Mouse (Mus musculus) lung, embryonic 16.5 days (tissue): ENCODE results near the gene Jph2. TPM values are rescaled to one million over a fixed set of nuclear protein-coding genes. Genes with fewer than 3 reads are reported as not detected.

Experiments used
- ATAC-seq: fragments of 200-750 bp; cut with Nextera tagmentation; 2 replicates; pipeline ENCODE4 v1.8.0; 2017; ENCODE audit warnings: low read depth, mild to moderate bottlenecking, moderate library complexity
- H3K27ac ChIP-seq: fragments of 300-500 bp; sonication (generic); 2 replicates; pipeline ENCODE4 v1.5.1; 2014; ENCODE audit warnings: mild to moderate bottlenecking, control low read depth, low read length
- H3K27me3 ChIP-seq: fragments of 300-500 bp; sonication (generic); 2 replicates; pipeline ENCODE4 v1.6.1; 2014; ENCODE audit warnings: low read depth, low read length, mixed read lengths; ENCODE audit not compliant: control insufficient read depth, insufficient read depth
- H3K36me3 ChIP-seq: fragments of 300-500 bp; sonication (generic); 2 replicates; pipeline ENCODE4 v1.6.1; 2014; ENCODE audit warnings: low read length; ENCODE audit not compliant: control insufficient read depth, insufficient read depth
- H3K4me1 ChIP-seq: fragments of 300-500 bp; sonication (generic); replicated peaks from 2 replicates; pipeline ENCODE4 v1.6.1; 2014; ENCODE audit warnings: low read length, mixed read lengths; ENCODE audit not compliant: control insufficient read depth, insufficient read depth
- H3K4me2 ChIP-seq: fragments of 300-500 bp; sonication (generic); 2 replicates; pipeline ENCODE4 v1.6.1; 2014; ENCODE audit warnings: low read depth, low read length, control low read depth
- H3K4me3 ChIP-seq: fragments of 300-500 bp; sonication (generic); 2 replicates; pipeline ENCODE4 v1.5.1; 2014; ENCODE audit warnings: mild to moderate bottlenecking, low read length, control low read depth
- H3K9ac ChIP-seq: fragments of 300-500 bp; sonication (generic); 2 replicates; pipeline ENCODE4 v1.6.1; 2014; ENCODE audit warnings: low read length, control low read depth
- H3K9me3 ChIP-seq: fragments of 300-500 bp; sonication (generic); 2 replicates; pipeline ENCODE4 v1.6.1; 2016; ENCODE audit warnings: low read length; ENCODE audit not compliant: control insufficient read depth
- WGBS: fragments of 180-500 bp; shearing (Covaris S2); extraction: QIAGEN DNeasy Blood & Tissue Kit; methylation state at CpG from one replicate; pipeline ENCODE4 v1.1.7; 2014; 5-methylcytosine and 5-hydroxymethylcytosine counted together
- polyA plus RNA-seq: library from polyadenylated mRNA; unstranded; fragments of >200 nt; fragmentation: Nextera tagmentation; extraction: Ambion mirVana; gene quantifications from 2 replicates; pipeline ENCODE4 v1.2.1, GENCODE M21; 2015

The Jph2 gene
- polyA plus RNA-seq, 1 experiment from 2014 or later = 4.8 TPM

DNA sequence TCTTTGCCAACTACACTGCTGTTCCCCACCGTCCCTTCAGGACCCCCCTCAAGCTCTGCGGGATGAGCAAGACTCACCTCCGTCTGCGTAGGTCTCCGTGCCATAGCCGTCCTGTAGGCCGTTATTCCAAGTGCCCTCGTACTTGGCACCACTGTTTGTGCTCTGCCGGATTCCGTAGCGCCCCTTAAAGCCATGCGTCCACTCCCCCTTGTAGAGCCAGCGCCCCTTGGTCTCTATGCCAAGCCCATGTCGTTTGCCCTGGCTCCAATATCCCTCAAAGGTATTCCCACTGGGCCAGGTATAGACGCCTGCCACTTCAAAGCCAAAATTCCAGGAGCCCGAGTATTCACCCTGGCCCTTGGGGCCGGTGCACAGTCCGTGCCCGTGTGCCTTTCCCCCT is 722 bp downstream of the Jph2 start:
- WGBS = 88% methylated on average over 19 of the region's 19 CpGs
- no peak for ATAC-seq
- Histone ChIP-seq H3K27me3 (no peaks in the 10 kb centered on the region), H3K4me1 (peaks cover 4% of the 10 kb centered on the region; the same call in 1 of the 2 replicates), H3K9me3 (no peaks in the 10 kb centered on the region), H3K36me3 (no peaks in the 10 kb centered on the region), H3K4me3 (peak overlapping the region; percentile 43), H3K9ac (peak overlapping the region; percentile 65), H3K4me2 (peak overlapping the region; percentile 50), H3K27ac (no peak overlapping the region)

GRCm38 (mm10) chr2:163394977-163395376 is 2.8 kb downstream of the Jph2 start:
- no peak for ATAC-seq
- Histone ChIP-seq H3K4me3 (peak overlapping the region; percentile 17; the same call in 1 of the 2 replicates), H3K27ac (no peak overlapping the region), H3K27me3 (no peaks in the 10 kb centered on the region), H3K9me3 (no peaks in the 10 kb centered on the region), H3K36me3 (no peaks in the 10 kb centered on the region), H3K4me2 (peak overlapping the region; percentile 26; the same call in 1 of the 2 replicates), H3K4me1 (peaks cover 4% of the 10 kb centered on the region; the same call in 1 of the 2 replicates), H3K9ac (no peak overlapping the region)
- 65% methylated on average over 6 of the region's 6 CpGs for WGBS

- ATAC-seq = no peak
- no peak overlapping the region for H3K9ac ChIP-seq
- peaks cover 4% of the 10 kb centered on the region; the same call in 1 of the 2 replicates for H3K4me1 ChIP-seq
- H3K36me3 ChIP-seq = no peaks in the 10 kb centered on the region
- no peak overlapping the region for H3K4me3 ChIP-seq
- 0 out of 2 replicates have a peak, but pooled peaks cover 1% of the 10 kb centered on the region for H3K9me3 ChIP-seq
- 54% methylated on average over 6 of the region's 6 CpGs for WGBS
- H3K27me3 ChIP-seq = no peaks in the 10 kb centered on the region
- no peak overlapping the region for H3K27ac ChIP-seq
- H3K4me2 ChIP-seq = no peak overlapping the region
These were observed 3.8 kb downstream of the Jph2 start for GRCm38 (mm10) chr2:163393976-163394375.

GRCm38 (mm10) chr2:163393241-163393640 is 4.6 kb downstream of the Jph2 start:
- Histone ChIP-seq H3K4me3 (no peak overlapping the region), H3K27me3 (no peaks in the 10 kb centered on the region), H3K9me3 (0 out of 2 replicates have a peak, but pooled peaks cover 3% of the 10 kb centered on the region), H3K4me2 (no peak overlapping the region), H3K36me3 (no peaks in the 10 kb centered on the region), H3K4me1 (no peaks in the 10 kb centered on the region; the same call in 1 of the 2 replicates), H3K27ac (no peak overlapping the region), H3K9ac (no peak overlapping the region)
- ATAC-seq = no peak
- 86% methylated on average over 10 of the region's 10 CpGs for WGBS

DNA sequence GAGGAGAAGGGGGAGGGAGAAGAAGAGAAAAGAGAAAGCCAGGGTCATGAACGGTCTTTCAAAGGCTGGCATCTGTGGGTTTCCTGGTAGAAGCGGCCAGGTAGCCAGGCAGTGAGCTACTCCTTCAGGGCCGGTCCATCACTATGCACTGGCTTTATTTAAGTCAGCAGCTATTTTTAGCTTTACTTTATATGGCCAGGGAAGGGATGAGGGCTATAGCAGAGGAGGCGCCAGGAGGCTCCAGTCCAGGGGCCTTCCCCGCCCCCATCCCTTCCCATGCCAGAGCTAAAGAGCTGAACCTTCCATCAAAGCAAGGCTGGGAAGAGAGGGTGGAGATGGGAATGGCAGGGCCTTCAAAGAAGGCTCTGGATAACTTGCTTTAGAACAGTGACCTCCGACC is 5.4 kb downstream of the Jph2 start:
- WGBS = 59% methylated on average over 6 of the region's 6 CpGs
- peak; percentile 71 for ATAC-seq
- H3K27ac ChIP-seq = 0 out of 2 replicates have a peak overlapping the region, but pooled peaks have one; percentile 3

DNA sequence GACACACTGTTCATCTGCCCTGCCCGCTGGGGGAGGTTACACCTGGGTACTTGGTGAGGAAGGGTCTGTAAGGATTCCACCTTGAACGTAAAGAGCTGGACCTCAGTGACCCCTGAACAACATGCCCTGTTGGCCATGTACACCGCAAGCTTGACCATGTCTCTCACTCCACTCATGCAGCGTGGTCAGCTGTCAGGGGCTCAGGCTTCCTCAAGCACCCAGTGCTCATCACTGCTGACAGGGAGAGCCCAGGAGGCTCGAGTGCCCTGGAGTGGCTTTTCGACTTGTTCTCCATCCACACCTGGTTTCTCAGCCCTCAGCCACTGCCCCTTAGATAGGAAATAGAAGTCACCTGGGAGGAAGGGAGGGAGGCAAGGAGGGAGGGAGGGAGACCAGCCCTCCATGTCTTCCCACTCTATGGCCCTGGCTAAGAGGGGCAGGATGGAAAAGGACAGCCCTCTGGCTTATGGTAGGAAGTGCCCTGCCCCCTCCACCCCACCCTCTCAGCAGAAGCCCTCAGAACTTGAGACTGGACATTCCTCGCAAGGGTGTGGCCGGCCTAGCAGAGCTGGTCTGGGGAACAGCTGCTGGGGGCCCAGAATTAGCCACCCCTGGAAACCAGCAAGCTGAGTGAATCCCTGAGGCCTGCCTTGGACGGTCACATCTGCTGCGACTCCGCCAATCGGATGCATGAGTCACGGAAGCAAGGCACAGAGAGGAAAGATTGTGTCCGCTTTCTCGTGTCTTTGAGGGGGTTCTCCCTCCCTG is 11.2 kb downstream of the Jph2 start:
- 53% methylated on average over 15 of the region's 15 CpGs for WGBS
- H3K36me3 ChIP-seq = no peaks in the 10 kb centered on the region
- H3K27me3 ChIP-seq = no peaks in the 10 kb centered on the region
- no peak overlapping the region for H3K27ac ChIP-seq
- ATAC-seq = peak; percentile 75
- 0 out of 2 replicates have a peak, but pooled peaks cover 3% of the 10 kb centered on the region for H3K9me3 ChIP-seq
- H3K4me2 ChIP-seq = no peak overlapping the region; the same call in 1 of the 2 replicates
- peaks cover 7% of the 10 kb centered on the region; the same call in 1 of the 2 replicates for H3K4me1 ChIP-seq
- H3K9ac ChIP-seq = no peak overlapping the region
- no peak overlapping the region for H3K4me3 ChIP-seq

More for the DNA sequence above, 5.4 kb downstream of the Jph2 start:
- H3K4me1 ChIP-seq = no peaks in the 10 kb centered on the region; the same call in 1 of the 2 replicates
- H3K9ac ChIP-seq = no peak overlapping the region
- H3K36me3 ChIP-seq = no peaks in the 10 kb centered on the region
- 0 out of 2 replicates have a peak, but pooled peaks cover 3% of the 10 kb centered on the region for H3K9me3 ChIP-seq
- H3K4me3 ChIP-seq = no peak overlapping the region
- no peak overlapping the region for H3K4me2 ChIP-seq
- H3K27me3 ChIP-seq = no peaks in the 10 kb centered on the region

DNA sequence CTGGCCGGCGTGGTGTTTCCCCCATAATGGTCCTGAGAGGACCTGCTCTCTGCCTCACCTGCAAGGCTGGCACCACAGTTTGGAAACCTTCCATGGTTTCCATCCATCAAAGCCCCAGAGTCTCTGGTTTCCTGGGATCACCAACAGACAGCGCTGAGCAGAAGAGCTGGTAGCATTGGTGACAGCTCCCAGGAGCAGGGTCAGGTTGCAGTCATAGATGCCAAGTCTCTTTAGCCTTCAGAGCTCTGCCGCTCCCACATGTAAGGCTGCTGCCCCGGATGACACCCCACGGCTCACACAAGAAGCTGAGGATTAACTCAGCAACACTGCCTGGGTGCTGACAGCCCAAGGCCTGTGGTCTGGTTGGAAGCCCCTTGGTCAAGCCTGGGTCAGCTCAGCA is 12.7 kb downstream of the Jph2 start:
- Histone ChIP-seq H3K4me1 (peaks cover 7% of the 10 kb centered on the region; the same call in 1 of the 2 replicates), H3K27ac (no peak overlapping the region), H3K4me2 (no peak overlapping the region), H3K27me3 (no peaks in the 10 kb centered on the region), H3K9ac (no peak overlapping the region), H3K9me3 (0 out of 2 replicates have a peak, but pooled peaks cover 3% of the 10 kb centered on the region), H3K36me3 (no peaks in the 10 kb centered on the region), H3K4me3 (no peak overlapping the region)
- ATAC-seq = no peak
- WGBS = 80% methylated on average over 6 of the region's 6 CpGs

DNA sequence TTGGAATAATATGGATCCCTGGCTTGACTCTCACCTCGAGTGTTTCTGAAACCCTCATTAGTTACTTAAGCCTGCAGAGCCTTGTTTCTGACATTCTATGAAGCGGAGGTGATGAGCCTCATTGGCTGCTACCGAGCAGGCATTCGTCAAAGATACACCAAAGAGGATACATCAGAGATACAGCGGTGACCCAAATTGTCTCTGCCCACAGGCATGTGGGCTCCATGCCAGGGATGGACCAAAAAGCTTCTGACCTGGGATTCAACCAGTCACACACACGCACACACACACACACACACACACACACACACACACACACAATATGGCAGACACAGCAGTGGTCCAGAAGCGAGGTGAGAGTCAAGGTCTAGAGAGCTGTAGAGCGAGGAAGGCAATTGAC is 16.5 kb downstream of the Jph2 start:
- ATAC-seq = no peak
- no peaks in the 10 kb centered on the region for H3K9me3 ChIP-seq
- H3K4me3 ChIP-seq = no peak overlapping the region
- no peak overlapping the region for H3K9ac ChIP-seq
- WGBS = 76% methylated on average over 8 of the region's 8 CpGs
- H3K36me3 ChIP-seq = no peaks in the 10 kb centered on the region
- H3K27ac ChIP-seq = no peak overlapping the region
- H3K27me3 ChIP-seq = peaks cover 7% of the 10 kb centered on the region
- H3K4me2 ChIP-seq = no peak overlapping the region
- no peaks in the 10 kb centered on the region for H3K4me1 ChIP-seq

- Histone ChIP-seq H3K27me3 (peaks cover 21% of the 10 kb centered on the region), H3K4me2 (no peak overlapping the region), H3K9me3 (no peaks in the 10 kb centered on the region), H3K4me3 (no peak overlapping the region), H3K4me1 (no peaks in the 10 kb centered on the region), H3K9ac (no peak overlapping the region), H3K27ac (no peak overlapping the region), H3K36me3 (peaks cover 8% of the 10 kb centered on the region; the same call in 1 of the 2 replicates)
- no peak for ATAC-seq
- WGBS = 67% methylated on average over 5 of the region's 5 CpGs
These were observed 18.4 kb downstream of the Jph2 start for GRCm38 (mm10) chr2:163379366-163379765.
